Mouse (Mus musculus) brain, adult 2 months (tissue): Measurements from ENCODE around the gene Pip5kl1.
A peak's percentile ranks its signal among the peaks of the same experiment; 100 is the strongest.

Experiments
- DNase-seq: peaks from one replicate; pipeline ENCODE4 v3.0.0; 2011; ENCODE audit warnings: low read depth, low spot score

Gene Pip5kl1

GRCm38 (mm10) chr2:32585149-32585714 is 10.6 kb downstream of the Pip5kl1 start:
- DNase-seq: no peak

- DNase-seq: peak; percentile 98
Observed at GRCm38 (mm10) chr2:32586871-32587351, 12.3 kb downstream of the Pip5kl1 start, which contains the start of gene St6galnac4. St6galnac4 (plus strand) TSS chr2:32587095.

GRCm38 (mm10) chr2:32587731-32588321 is 13.2 kb downstream of the Pip5kl1 start:
- DNase-seq: no peak

GRCm38 (mm10) chr2:32589213-32589795 is 14.7 kb downstream of the Pip5kl1 start:
- peak; percentile 97 for DNase-seq

- DNase-seq: peak; percentile 49
Observed at GRCm38 (mm10) chr2:32590224-32590623, 15.6 kb downstream of the Pip5kl1 start.

- peak; percentile 51 for DNase-seq
Observed at GRCm38 (mm10) chr2:32591249-32591648, 16.7 kb downstream of the Pip5kl1 start.

- DNase-seq: peak; percentile 96
Observed at GRCm38 (mm10) chr2:32596725-32597124, 22.1 kb downstream of the Pip5kl1 start.

GRCm38 (mm10) chr2:32597248-32597647 is 22.7 kb downstream of the Pip5kl1 start:
- no peak for DNase-seq

- no peak for DNase-seq
Observed at GRCm38 (mm10) chr2:32597699-32598098, 23.1 kb downstream of the Pip5kl1 start.

- DNase-seq: peak; percentile 55
Observed at GRCm38 (mm10) chr2:32598506-32598905, 23.9 kb downstream of the Pip5kl1 start.

GRCm38 (mm10) chr2:32599409-32599808 is 24.8 kb downstream of the Pip5kl1 start, which contains the start of gene St6galnac6:
St6galnac6 (plus strand) TSS chr2:32599709.
- DNase-seq: no peak

GRCm38 (mm10) chr2:32601417-32602065 is 26.9 kb downstream of the Pip5kl1 start:
- peak; percentile 77 for DNase-seq

GRCm38 (mm10) chr2:32602600-32603054 is 28.0 kb downstream of the Pip5kl1 start:
- DNase-seq: peak; percentile 91

- no peak for DNase-seq
Observed at GRCm38 (mm10) chr2:32604631-32605030, 30.0 kb downstream of the Pip5kl1 start.

- DNase-seq: peak; percentile 93
Observed at GRCm38 (mm10) chr2:32606161-32607142, 31.9 kb downstream of the Pip5kl1 start.

GRCm38 (mm10) chr2:32607262-32607947 is 32.8 kb downstream of the Pip5kl1 start:
- peak; percentile 71 for DNase-seq

- DNase-seq: peak; percentile 78
Observed at GRCm38 (mm10) chr2:32608141-32608777, 33.7 kb downstream of the Pip5kl1 start.

- DNase-seq: no peak
Observed at GRCm38 (mm10) chr2:32608778-32609435, 34.3 kb downstream of the Pip5kl1 start.

GRCm38 (mm10) chr2:32610610-32611229 is 36.1 kb downstream of the Pip5kl1 start:
- DNase-seq: peak; percentile 67
